Mouse (Mus musculus) heart, adult 8-10 months (tissue): Measurements from ENCODE around the gene Nxn. TPM values are rescaled to one million over a fixed set of nuclear protein-coding genes. Genes with fewer than 3 reads are reported as not detected.

ENCODE experiments used
- DNase-seq: peaks from one replicate; pipeline ENCODE4 v3.0.0; 2022; ENCODE audit warnings: low spot score
- total RNA-seq, 4 experiments: library from RNA; stranded (reverse); gene quantifications; 2 replicates each; pipeline ENCODE4 v1.2.4; 2022

Nxn gene
- total RNA-seq, 4 experiments from 2014 or later = 9.8 to 13.0 (median 11.0) TPM

- DNase-seq = no peak
Measured at GRCm38 (mm10) chr11:76300862-76301261, 98.1 kb downstream of the Nxn start.

- no peak for DNase-seq
Measured at GRCm38 (mm10) chr11:76298457-76299000, 100.4 kb downstream of the Nxn start.

- DNase-seq = no peak
Measured at GRCm38 (mm10) chr11:76297252-76297651, 101.7 kb downstream of the Nxn start.

- no peak for DNase-seq
Measured at GRCm38 (mm10) chr11:76294836-76295235, 104.1 kb downstream of the Nxn start.

GRCm38 (mm10) chr11:76294078-76294477 is 104.9 kb downstream of the Nxn start:
- DNase-seq = no peak

- DNase-seq = peak; percentile 57
Measured at GRCm38 (mm10) chr11:76292831-76293230, 106.1 kb downstream of the Nxn start.

GRCm38 (mm10) chr11:76292398-76292797 is 106.5 kb downstream of the Nxn start:
- peak; percentile 55 for DNase-seq

GRCm38 (mm10) chr11:76291960-76292359 is 107.0 kb downstream of the Nxn start:
- no peak for DNase-seq

GRCm38 (mm10) chr11:76290367-76290766 is 108.6 kb downstream of the Nxn start:
- DNase-seq = no peak

- no peak for DNase-seq
Measured at GRCm38 (mm10) chr11:76288645-76289044, 110.3 kb downstream of the Nxn start.

GRCm38 (mm10) chr11:76287301-76287700 is 111.6 kb downstream of the Nxn start:
- no peak for DNase-seq

GRCm38 (mm10) chr11:76286534-76287126 is 112.3 kb downstream of the Nxn start:
- no peak for DNase-seq

GRCm38 (mm10) chr11:76285431-76286075 is 113.4 kb downstream of the Nxn start:
- peak; percentile 49 for DNase-seq

GRCm38 (mm10) chr11:76283841-76284240 is 115.1 kb downstream of the Nxn start:
- no peak for DNase-seq

- DNase-seq = no peak
Measured at GRCm38 (mm10) chr11:76279971-76280370, 119.0 kb downstream of the Nxn start.

GRCm38 (mm10) chr11:76278960-76279852 is 119.7 kb downstream of the Nxn start:
- DNase-seq = no peak

- no peak for DNase-seq
Measured at GRCm38 (mm10) chr11:76272440-76272839, 126.5 kb downstream of the Nxn start.

- DNase-seq = no peak
Measured at GRCm38 (mm10) chr11:76268521-76269065, 130.3 kb downstream of the Nxn start.

GRCm38 (mm10) chr11:76268001-76268459 is 130.9 kb downstream of the Nxn start:
- no peak for DNase-seq

- no peak for DNase-seq
Measured at GRCm38 (mm10) chr11:76267550-76267949, 131.4 kb downstream of the Nxn start.

- DNase-seq = no peak
Measured at GRCm38 (mm10) chr11:76262611-76263351, 136.2 kb downstream of the Nxn start.
